Comparison of ENCODE assay signal across 10 mouse cellular contexts in the genomic region with DNA sequence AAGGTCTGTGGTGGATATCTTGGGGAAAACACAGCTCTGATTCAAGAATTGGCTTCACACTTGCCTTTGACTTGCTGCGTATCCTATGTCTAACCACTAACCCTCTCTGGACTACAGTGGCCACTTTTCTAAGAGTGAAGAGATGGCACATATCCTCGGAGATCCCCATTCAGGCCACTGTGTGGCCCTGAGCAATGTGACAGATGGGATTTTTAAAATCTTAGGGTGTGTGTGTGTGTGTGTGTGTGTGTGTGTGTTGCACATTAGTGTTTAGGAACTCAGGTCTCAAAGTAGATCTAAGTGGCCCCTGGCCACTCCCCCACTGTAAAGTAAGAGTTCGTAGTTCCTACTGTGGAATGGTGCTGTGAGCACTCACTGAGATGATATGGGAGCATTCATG. TPM values are rescaled to one million over a fixed set of nuclear protein-coding genes. Genes with fewer than 3 reads are reported as not detected.
A peak's percentile ranks its signal among the peaks of the same experiment; 100 is the strongest.
DNase-seq lines count a peak whose midpoint lies in the region; ATAC-seq and TF ChIP-seq lines count a peak whose summit lies in the region.
"Had no signal": no experiment of that assay in that cellular context is flagged by ENCODE, and none has a peak within 500 bp of the region (broad histone marks: within the 10 kb centered on the region; RNA-seq: fewer than 3 reads in every experiment).

No protein-coding gene starts in this region.

- TF ChIP-seq POLR2A in limb, embryonic 14.5 days (IDR thresholded peaks at IDR 0.05; ENCODE audit: borderline replicate concordance, extremely low read depth, insufficient read depth, insufficient read length), result no peak

- H3K4me3 ChIP-seq in limb, embryonic 12.5 days (replicated peaks), result no peak overlapping the region
- no peak overlapping the region for H3K4me3 ChIP-seq in limb, embryonic 10.5 days
- H3K4me3 ChIP-seq in forebrain, embryonic 14.5 days (ENCODE audit: low read depth, low read length), result peak overlapping the region; percentile 53; the same call in 1 of the 2 replicates
- peak overlapping the region; percentile 48; the same call in 1 of the 2 replicates for H3K4me3 ChIP-seq in limb, embryonic 14.5 days (replicated peaks; ENCODE audit: low read length)
- H3K4me3 ChIP-seq in stomach, embryonic 16.5 days (replicated peaks; ENCODE audit: low read length), result peak overlapping the region; percentile 49

- no peak overlapping the region for H3K27ac ChIP-seq in limb, embryonic 12.5 days
- H3K27ac ChIP-seq in limb, embryonic 10.5 days, result no peak overlapping the region
- no peak overlapping the region for H3K27ac ChIP-seq in forebrain, embryonic 14.5 days (ENCODE audit: low read depth, low read length)
- H3K27ac ChIP-seq in limb, embryonic 14.5 days (replicated peaks; ENCODE audit: low read depth, low read length), result no peak overlapping the region
- H3K27ac ChIP-seq in stomach, embryonic 16.5 days (ENCODE audit: low read length), result no peak overlapping the region
- H3K27ac ChIP-seq: kidney, postnatal 0 days had no signal

- H3K4me1 ChIP-seq in limb, embryonic 12.5 days (replicated peaks), result peaks cover 22% of the 10 kb centered on the region
- peaks cover 36% of the 10 kb centered on the region for H3K4me1 ChIP-seq in limb, embryonic 10.5 days
- peaks cover 16% of the 10 kb centered on the region for H3K4me1 ChIP-seq in forebrain, embryonic 14.5 days (ENCODE audit: control insufficient read depth, insufficient read depth, low read length)
- H3K4me1 ChIP-seq in limb, embryonic 14.5 days (ENCODE audit: control insufficient read depth, insufficient read depth, low read length), result peaks cover 8% of the 10 kb centered on the region
- 0 out of 2 replicates have a peak, but pooled peaks cover 7% of the 10 kb centered on the region for H3K4me1 ChIP-seq in stomach, embryonic 16.5 days (ENCODE audit: control insufficient read depth, insufficient read depth, low read length)

- no peak for DNase-seq in limb, embryonic 10.5 days (ENCODE audit: low spot score)
- DNase-seq in forebrain, embryonic 14.5 days (ENCODE audit: low spot score), result no peak
- DNase-seq in limb, embryonic 14.5 days (ENCODE audit: low spot score), result no peak
- no peak for DNase-seq in left cerebral cortex, postnatal 4 days
- DNase-seq: heart, adult 11 months; thymus, postnatal 14 days had no signal

- H3K4me2 ChIP-seq in limb, embryonic 12.5 days, result 0 out of 2 replicates have a peak overlapping the region, but pooled peaks have one; percentile 92
- peak overlapping the region; percentile 89 for H3K4me2 ChIP-seq in forebrain, embryonic 14.5 days (ENCODE audit: low read length)
- H3K4me2 ChIP-seq in limb, embryonic 14.5 days (replicated peaks; ENCODE audit: low read depth, low read length, severe bottlenecking), result peak overlapping the region; percentile 76
- peak overlapping the region; percentile 53 for H3K4me2 ChIP-seq in stomach, embryonic 16.5 days (ENCODE audit: low read depth, low read length)

- WGBS in limb, embryonic 12.5 days, result 92% methylated on average over 3 of the region's 3 CpGs
- whole genome bisulfite sequencing in limb, embryonic 10.5 days, result 88% methylated on average over 3 of the region's 3 CpGs
- 89% methylated on average over 3 of the region's 3 CpGs for WGBS in forebrain, embryonic 14.5 days
- WGBS in limb, embryonic 14.5 days, result 84% methylated on average over 3 of the region's 3 CpGs
- 80% methylated on average over 3 of the region's 3 CpGs for WGBS in stomach, embryonic 16.5 days

- ATAC-seq in limb, embryonic 12.5 days (ENCODE audit: insufficient number of reproducible peaks, insufficient read depth, low FRiP score, low TSS enrichment, low read depth), result no peak
- ATAC-seq in forebrain, embryonic 14.5 days, result no peak
- ATAC-seq in limb, embryonic 14.5 days (ENCODE audit: low FRiP score, low read depth), result no peak
- ATAC-seq in stomach, embryonic 16.5 days (ENCODE audit: insufficient read depth, low FRiP score), result no peak
- ATAC-seq in activated CD4-positive, CD25-positive, alpha-beta regulatory T cell, adult 4 months, result no peak

- no peaks in the 10 kb centered on the region for H3K9me3 ChIP-seq in limb, embryonic 12.5 days
- H3K9me3 ChIP-seq in limb, embryonic 10.5 days (replicated peaks), result no peaks in the 10 kb centered on the region
- H3K9me3 ChIP-seq in forebrain, embryonic 14.5 days (replicated peaks; ENCODE audit: control insufficient read depth, low read length), result no peaks in the 10 kb centered on the region
- no peaks in the 10 kb centered on the region for H3K9me3 ChIP-seq in limb, embryonic 14.5 days (ENCODE audit: control insufficient read depth, low read length)
- no peaks in the 10 kb centered on the region for H3K9me3 ChIP-seq in stomach, embryonic 16.5 days (replicated peaks; ENCODE audit: control insufficient read depth, low read length)

- intact Hi-C loops in left cerebral cortex, postnatal 4 days (cut with DNase I), result loop anchor here (5.0 kb wide), 1 partner anchor 115 kb away; no protein-coding TSS in a partner anchor

- H3K36me3 ChIP-seq in limb, embryonic 12.5 days, result no peaks in the 10 kb centered on the region
- no peaks in the 10 kb centered on the region for H3K36me3 ChIP-seq in limb, embryonic 10.5 days
- H3K36me3 ChIP-seq in forebrain, embryonic 14.5 days (ENCODE audit: control insufficient read depth, insufficient read depth, low read length), result no peaks in the 10 kb centered on the region
- H3K36me3 ChIP-seq in limb, embryonic 14.5 days (ENCODE audit: control insufficient read depth, insufficient read depth, low read length), result no peaks in the 10 kb centered on the region
- H3K36me3 ChIP-seq in stomach, embryonic 16.5 days (ENCODE audit: control insufficient read depth, insufficient read depth, low read length), result no peaks in the 10 kb centered on the region

- H3K9ac ChIP-seq in limb, embryonic 12.5 days (replicated peaks), result no peak overlapping the region
- H3K9ac ChIP-seq in forebrain, embryonic 14.5 days (ENCODE audit: low read length), result 0 out of 2 replicates have a peak overlapping the region, but pooled peaks have one; percentile 8
- H3K9ac ChIP-seq in limb, embryonic 14.5 days (ENCODE audit: low read depth, low read length, severe bottlenecking), result no peak overlapping the region
- no peak overlapping the region for H3K9ac ChIP-seq in stomach, embryonic 16.5 days (ENCODE audit: low read length)

- peaks cover 68% of the 10 kb centered on the region for H3K27me3 ChIP-seq in limb, embryonic 12.5 days
- peaks cover 59% of the 10 kb centered on the region for H3K27me3 ChIP-seq in limb, embryonic 10.5 days (ENCODE audit: low read depth, poor library complexity, severe bottlenecking)
- 0 out of 2 replicates have a peak, but pooled peaks cover 10% of the 10 kb centered on the region for H3K27me3 ChIP-seq in forebrain, embryonic 14.5 days (replicated peaks; ENCODE audit: control insufficient read depth, insufficient read depth, low read length)
- peaks cover 7% of the 10 kb centered on the region; the same call in 1 of the 2 replicates for H3K27me3 ChIP-seq in limb, embryonic 14.5 days (ENCODE audit: control insufficient read depth, insufficient read depth, low read length)
- peaks cover 26% of the 10 kb centered on the region for H3K27me3 ChIP-seq in stomach, embryonic 16.5 days (ENCODE audit: control insufficient read depth, insufficient read depth, low read length)

RNA-seq across cellular contexts. Expression of a gene that starts 1.9 kb away (rescaled TPM):
- 5.2 and 5.4 TPM in 2 replicates for polyA plus RNA-seq in limb, embryonic 12.5 days (2016; fragmentation: Nextera tagmentation; extraction: Ambion mirVana)
- 1.5 and 2.0 TPM in 2 replicates for polyA plus RNA-seq in limb, embryonic 10.5 days (2016; fragmentation: Nextera tagmentation; extraction: Ambion mirVana)
- polyA plus RNA-seq in forebrain, embryonic 14.5 days (2014; fragmentation: Nextera tagmentation; extraction: Ambion mirVana), result 3.4 and 5.3 TPM in 2 replicates
- 12.5 and 15.4 TPM in 2 replicates for polyA plus RNA-seq in limb, embryonic 14.5 days (2012; rRNA removed)
- 8.4 and 8.9 TPM in 2 replicates for polyA plus RNA-seq in limb, embryonic 14.5 days (2014; fragmentation: Nextera tagmentation; extraction: Ambion mirVana)
- 6.2 and 6.4 TPM in 2 replicates for polyA plus RNA-seq in stomach, embryonic 16.5 days (2015; fragmentation: Nextera tagmentation; extraction: Ambion mirVana)
- 10 to 100 TPM; 39.4 to 43.9 TPM for total RNA-seq in left cerebral cortex, postnatal 4 days (2021)
- 1 to 10 TPM; 1.6 to 2.2 TPM for polyA plus RNA-seq in activated CD4-positive, CD25-positive, alpha-beta regulatory T cell, adult 4 months (2017; shearing (Covaris generic))

Comparison
In these comparisons a context has a peak if more than half of its experiments do, and no peak if none do; other contexts are left out.
1. H3K4me3 ChIP-seq: peak in forebrain, embryonic 14.5 days (single experiment), limb, embryonic 14.5 days (single experiment) and stomach, embryonic 16.5 days (single experiment); none in limb, embryonic 12.5 days (single experiment) and limb, embryonic 10.5 days (single experiment).
2. Peak in every context shown above with its lines, with median percentiles within 50 percentile points of each other: H3K4me2 ChIP-seq.